Mouse (Mus musculus): ENCODE data around the gene AU018091.

DNA sequence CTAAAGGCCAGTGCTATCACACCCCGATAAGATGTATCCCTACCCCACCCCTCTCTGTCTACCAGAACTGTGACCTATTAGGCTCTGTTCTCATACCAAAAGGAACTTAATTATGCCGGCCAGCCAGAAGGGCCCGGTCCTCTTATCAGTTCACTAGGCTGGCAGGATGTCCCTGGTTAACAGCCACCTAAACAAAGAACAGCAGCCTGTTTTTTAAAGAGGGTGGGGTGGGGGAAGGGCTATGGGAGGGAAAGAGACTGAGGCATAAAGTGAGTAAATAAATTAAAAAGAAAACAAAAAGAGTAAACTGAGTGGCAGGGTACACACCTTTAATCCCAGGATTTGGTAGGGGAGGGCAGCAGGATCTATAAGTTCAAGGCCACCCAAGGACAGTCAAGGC, 34.9 kb upstream of the AU018091 start:
- TF ChIP-seq CTCF (IDR thresholded peaks at IDR 0.05; ENCODE audit: extremely low read depth, insufficient read depth, low read length) (no peak), POLR2A (IDR thresholded peaks at IDR 0.05; ENCODE audit: extremely low read depth, insufficient read depth, low read length) (no peak)

Measured in cortical plate, adult 2 months (tissue).